ENCODE assay signal across 16 mouse cellular contexts in the genomic region with DNA sequence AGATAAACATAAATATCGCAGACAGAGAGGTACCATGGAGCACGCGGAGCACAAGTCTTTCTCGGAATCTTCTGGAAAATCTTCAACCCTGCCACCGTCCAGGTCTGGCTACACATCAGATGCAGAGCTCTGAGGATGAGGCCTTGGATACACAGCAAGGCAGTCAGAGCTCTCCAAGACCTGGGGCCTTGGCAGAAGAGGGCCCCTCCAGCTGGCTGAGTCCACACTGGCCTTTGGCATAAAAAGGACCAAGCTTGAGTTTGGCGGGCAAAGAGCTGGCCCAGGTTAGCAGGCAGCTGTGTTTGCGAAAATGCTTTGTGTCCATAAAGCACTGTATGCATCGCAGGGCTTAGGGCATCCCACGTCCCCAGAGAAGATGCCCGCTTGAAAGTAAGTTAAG. TPM values are rescaled to one million over a fixed set of nuclear protein-coding genes. Genes with fewer than 3 reads are reported as not detected.
"Had no signal": no experiment of that assay in that cellular context is flagged by ENCODE, and none has a peak within 500 bp of the region (broad histone marks: within the 10 kb centered on the region; RNA-seq: fewer than 3 reads in every experiment).

No protein-coding gene starts in this region.

- DNase-seq: retina, postnatal 1 day; right cerebral cortex, adult 18-20 months; right cerebral cortex, postnatal 14 days; right cerebral cortex, postnatal 25 days; right cerebral cortex, postnatal 4 days; spleen, adult 18-20 months; thymus, adult 18-20 months; thymus, adult 2 months; thymus, postnatal 14 days; thymus, postnatal 25 days; thymus, postnatal 36 days; thymus, postnatal 4 days had no signal

- H3K27me3 ChIP-seq: neural tube, embryonic 15.5 days; stomach, embryonic 15.5 days had no signal

- H3K9ac ChIP-seq: neural tube, embryonic 15.5 days; stomach, embryonic 15.5 days had no signal

- H3K36me3 ChIP-seq: neural tube, embryonic 15.5 days; stomach, embryonic 15.5 days had no signal

- H3K4me3 ChIP-seq: neural tube, embryonic 15.5 days; stomach, embryonic 15.5 days had no signal

- H3K9me3 ChIP-seq: neural tube, embryonic 15.5 days; stomach, embryonic 15.5 days had no signal

- H3K4me1 ChIP-seq: neural tube, embryonic 15.5 days; stomach, embryonic 15.5 days had no signal

- H3K4me2 ChIP-seq: neural tube, embryonic 15.5 days; stomach, embryonic 15.5 days had no signal

- H3K27ac ChIP-seq: neural tube, embryonic 15.5 days; stomach, embryonic 15.5 days; stomach, postnatal 0 days had no signal

RNA-seq across cellular contexts. Expression of gene Crtac1, which starts 17.0 kb away (rescaled TPM):
- polyA plus RNA-seq: spleen, adult 2 months had no signal
